Mouse (Mus musculus) layer of hippocampus, adult 8-10 months (tissue): ENCODE results near the gene Itpr1. TPM values are rescaled to one million over a fixed set of nuclear protein-coding genes. Genes with fewer than 3 reads are reported as not detected.
A peak's percentile ranks its signal among the peaks of the same experiment; 100 is the strongest.

Experiments
- DNase-seq, 2 experiments: peaks; one replicate each; pipeline ENCODE4 v3.0.0; 2022; ENCODE audit warnings: low spot score in 2 of 2
- total RNA-seq, 4 experiments: library from RNA; stranded (reverse); gene quantifications; 2 replicates each; pipeline ENCODE4 v1.2.4; 2022

Gene Itpr1
- total RNA-seq = 100 to 1,000 TPM; 277 to 326 (median 299) TPM

GRCm38 (mm10) chr6:108212881-108213295 is at the start of gene Itpr1:
Gene Itpr1 (plus strand): TSS chr6:108213096.
- DNase-seq = peak; percentile 95 to 97

DNA sequence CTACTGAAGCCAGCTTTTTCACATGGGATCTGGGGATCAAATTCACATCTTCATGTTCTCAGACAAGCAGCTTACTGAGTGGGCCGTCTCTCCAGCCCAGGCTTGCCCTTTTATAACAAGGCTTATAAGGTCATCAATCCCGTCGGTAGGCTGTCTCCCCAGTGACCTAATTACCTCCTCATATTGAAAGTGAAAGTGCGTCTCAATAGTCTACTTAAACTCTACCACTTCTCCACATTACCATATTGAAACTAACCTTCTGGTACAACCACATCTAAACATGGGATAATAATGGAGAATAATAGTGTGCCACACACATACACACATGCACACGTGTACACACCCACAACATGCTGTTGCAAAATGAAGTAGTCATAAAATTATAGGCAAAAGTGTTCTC is 48.0 kb upstream of the Itpr1 start:
- DNase-seq = no peak

- no peak for DNase-seq
These were observed 47.3 kb upstream of the Itpr1 start for GRCm38 (mm10) chr6:108165598-108165997.

DNA sequence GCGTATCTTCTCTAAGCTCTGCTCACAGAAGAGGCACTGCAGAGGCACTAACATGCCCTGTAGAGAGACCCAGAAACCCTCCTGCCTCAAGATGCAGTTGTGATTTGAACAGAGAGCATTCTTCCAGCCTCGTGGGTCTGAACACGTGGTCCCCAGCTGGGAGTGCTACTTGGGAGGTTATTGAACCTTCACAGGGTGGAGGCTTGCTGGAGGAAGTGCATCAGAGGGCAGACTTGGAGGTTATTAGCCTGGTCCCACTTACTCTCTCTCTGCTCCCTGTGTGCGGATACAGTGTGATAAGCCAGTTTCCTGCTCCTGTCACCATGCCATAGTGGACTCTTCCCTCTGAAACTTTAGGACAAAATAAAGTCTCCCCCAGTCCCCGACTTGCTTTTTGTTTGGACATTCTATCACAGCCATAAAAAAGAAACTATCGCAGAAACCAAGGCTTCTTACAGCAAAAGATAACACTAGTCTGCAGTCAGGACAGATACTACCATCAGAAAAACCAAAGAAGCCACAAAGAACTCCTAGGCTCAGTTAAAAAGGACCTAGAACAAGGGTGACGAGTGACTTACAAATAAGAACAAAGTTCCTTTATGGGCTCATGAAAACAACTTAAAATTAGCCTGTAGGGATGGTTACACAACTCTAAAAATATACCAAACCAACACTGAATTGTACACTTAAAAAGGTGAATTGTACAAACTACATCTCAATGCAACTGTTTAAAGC is 44.8 kb upstream of the Itpr1 start:
- DNase-seq = no peak

- no peak for DNase-seq
These were observed 44.2 kb upstream of the Itpr1 start for GRCm38 (mm10) chr6:108168723-108169122.

- DNase-seq = no peak
These were observed 43.4 kb upstream of the Itpr1 start for GRCm38 (mm10) chr6:108169466-108169865.

GRCm38 (mm10) chr6:108172219-108172618 is 40.7 kb upstream of the Itpr1 start:
- DNase-seq = no peak

DNA sequence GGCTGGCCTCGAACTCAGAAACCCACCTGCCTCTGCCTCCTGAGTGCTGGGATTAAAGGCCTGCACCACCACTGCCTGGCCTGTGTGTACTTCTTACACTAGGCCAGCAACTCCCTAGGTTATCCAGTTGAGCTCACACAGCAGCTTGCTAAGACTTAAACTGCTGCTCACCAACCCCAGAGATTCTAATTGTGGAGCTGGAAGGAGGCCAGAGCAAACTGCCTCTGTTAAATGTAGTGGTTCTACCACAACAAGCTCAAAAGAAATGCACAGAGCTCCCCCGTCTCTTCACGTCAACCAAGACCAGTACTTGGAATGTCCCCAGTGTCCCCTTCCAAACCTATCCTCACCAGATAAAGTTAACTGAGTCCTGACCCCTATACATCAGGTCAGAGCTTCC is 38.7 kb upstream of the Itpr1 start:
- no peak for DNase-seq

- no peak for DNase-seq
These were observed 33.8 kb upstream of the Itpr1 start for GRCm38 (mm10) chr6:108179087-108179486.

GRCm38 (mm10) chr6:108184847-108185684 is 27.8 kb upstream of the Itpr1 start, which contains the start of gene Sumf1:
Gene Sumf1 (minus strand): TSS chr6:108185582.
- peak; percentile 84 to 91 for DNase-seq

GRCm38 (mm10) chr6:108185685-108186009 is 27.2 kb upstream of the Itpr1 start:
- no peak for DNase-seq

DNA sequence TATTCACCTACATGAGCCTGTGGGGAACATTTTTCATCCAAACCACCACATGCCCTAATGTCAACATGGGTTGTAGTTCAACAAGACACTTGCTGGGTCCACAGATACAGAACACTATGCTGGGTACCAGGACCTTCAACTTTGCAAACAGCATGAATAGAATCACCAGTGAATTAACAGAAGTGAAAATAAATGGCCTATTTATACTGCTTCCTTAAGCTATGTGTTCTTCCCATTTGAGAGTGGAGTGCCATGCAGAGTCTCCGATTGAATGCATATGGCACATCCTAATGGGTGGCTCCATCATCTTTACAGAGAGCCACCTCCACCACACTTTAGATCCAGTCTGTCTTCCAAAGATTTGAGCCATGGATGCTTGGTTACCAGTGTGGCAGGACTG is 22.2 kb upstream of the Itpr1 start:
- no peak for DNase-seq

DNA sequence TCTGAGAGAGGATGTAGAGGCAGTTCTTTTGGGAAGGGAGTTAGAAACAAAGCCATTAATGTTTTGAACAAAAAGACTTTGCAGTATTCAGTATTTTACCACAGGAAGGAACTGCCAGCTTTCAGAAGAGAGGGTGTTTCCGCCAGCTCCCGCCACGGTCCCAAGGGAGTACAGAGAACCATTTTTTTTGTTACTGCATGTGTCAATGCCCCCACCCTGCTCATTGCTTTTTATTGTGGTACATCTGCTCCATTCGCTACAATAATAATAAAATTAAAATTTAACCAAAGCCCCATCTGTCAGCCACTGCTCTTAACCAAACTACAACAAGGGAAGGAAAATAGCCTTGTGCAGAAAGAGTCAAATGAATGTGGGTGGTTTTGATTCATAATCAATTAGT is 20.3 kb upstream of the Itpr1 start:
- no peak for DNase-seq

DNA sequence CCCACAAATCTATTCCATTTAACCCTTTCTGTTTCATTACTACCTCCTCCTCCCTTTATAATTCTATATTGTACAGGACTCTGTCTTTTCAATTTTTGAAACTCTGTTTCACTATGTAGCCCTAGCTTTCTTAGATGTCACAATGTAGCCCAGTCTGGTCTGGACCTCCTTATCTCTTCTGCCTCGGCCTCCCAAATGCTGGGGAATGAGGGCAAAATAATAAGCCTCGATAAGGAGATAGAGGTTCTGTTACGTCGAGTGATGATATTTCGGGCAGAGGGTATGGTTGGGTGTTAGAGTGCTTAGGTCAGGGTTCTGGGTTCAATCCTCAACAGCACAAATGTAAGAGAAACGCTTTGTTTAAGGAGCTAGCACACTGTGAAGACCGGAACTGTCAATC is 16.2 kb upstream of the Itpr1 start:
- no peak for DNase-seq

DNA sequence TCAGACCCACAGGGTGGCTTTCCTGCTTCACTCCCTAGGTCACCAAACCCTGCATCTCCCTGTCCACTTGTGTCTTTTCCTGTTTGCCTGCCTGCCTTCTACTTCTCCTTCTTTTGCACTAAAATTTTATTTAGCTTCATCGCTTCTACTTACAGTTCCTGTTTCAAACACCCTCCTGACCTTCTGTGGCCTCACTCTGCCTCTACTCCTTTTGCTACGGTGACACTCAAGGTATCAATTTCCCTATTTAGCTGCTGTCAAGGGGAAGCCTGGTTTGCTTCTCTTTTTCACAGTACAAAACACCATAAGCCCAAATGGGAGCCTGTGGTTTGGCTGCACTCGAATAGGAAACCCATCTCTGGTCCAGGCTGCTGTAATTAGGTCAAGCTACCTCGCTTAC is 15.8 kb upstream of the Itpr1 start:
- DNase-seq = no peak

GRCm38 (mm10) chr6:108198286-108198685 is 14.6 kb upstream of the Itpr1 start:
- DNase-seq = no peak

- no peak for DNase-seq
These were observed 8.6 kb upstream of the Itpr1 start for GRCm38 (mm10) chr6:108204322-108204721.

DNA sequence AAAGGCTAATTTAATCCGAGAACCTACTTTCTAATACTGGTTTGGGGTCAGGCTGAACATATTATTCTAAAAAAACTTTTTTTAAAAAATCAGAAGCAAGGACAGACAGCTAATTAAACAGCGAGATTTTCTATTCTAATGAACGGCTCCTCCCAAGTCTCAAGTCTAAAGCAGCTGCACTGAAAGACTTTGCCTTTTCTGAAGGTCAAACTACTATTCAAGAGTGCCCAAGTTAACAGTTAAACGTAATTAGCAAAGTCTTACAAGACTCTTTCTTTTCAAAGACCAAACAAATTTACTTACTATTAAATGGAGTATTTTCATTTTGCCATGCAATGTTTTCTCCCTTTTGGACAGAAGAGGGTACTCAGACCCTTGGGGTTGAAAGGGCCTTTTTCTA is 6.8 kb upstream of the Itpr1 start:
- DNase-seq = no peak

GRCm38 (mm10) chr6:108206914-108207566 is 5.9 kb upstream of the Itpr1 start:
- DNase-seq = no peak

DNA sequence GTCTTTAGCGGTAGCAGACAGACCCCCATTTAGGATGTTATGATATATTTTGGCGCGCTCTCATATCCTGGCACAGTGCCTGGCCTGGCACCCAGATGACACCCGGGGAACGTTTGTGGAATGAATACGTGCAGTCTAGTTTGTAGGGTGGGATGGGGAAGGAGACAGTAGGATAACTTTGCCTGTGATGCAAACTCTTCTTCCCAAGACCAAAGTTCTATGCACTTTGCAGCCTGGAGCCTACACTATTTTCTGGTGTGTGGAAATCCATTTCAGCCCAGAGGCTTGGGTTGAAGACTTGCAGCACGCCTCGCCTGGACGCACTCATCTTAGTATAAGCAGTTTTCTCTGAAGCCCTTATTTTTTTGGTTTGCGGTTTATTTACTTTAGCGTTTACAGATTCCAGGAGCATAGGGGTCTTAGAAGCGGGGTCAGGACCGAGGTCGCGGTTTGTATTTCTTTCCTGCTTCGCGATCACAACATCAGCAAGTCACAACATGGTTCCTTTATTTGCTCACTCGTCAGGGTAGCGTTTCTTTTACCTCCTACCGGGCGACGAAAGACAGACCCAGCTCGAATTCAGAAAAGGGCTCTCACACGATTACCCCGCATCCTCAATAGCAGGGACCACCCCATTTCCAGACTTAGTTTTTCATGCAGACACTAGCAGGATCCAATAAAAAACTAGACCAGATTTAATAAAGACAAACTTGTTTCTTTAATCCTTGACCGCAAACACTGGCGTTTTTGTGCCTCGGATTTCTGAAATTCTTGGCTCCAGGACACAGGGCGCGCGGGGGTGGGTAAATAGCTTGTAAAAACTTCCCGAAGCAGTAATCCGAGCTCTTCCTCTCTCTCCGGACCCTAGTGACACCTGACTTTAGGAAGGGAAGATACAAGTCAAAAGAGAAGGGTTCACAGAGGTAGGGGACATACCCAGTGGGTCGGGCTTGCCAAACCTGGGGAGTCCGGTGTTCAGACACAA is 708 bp upstream of the Itpr1 start:
- DNase-seq = no peak
